ENCODE assay signal across 13 mouse cellular contexts in the genomic region with DNA sequence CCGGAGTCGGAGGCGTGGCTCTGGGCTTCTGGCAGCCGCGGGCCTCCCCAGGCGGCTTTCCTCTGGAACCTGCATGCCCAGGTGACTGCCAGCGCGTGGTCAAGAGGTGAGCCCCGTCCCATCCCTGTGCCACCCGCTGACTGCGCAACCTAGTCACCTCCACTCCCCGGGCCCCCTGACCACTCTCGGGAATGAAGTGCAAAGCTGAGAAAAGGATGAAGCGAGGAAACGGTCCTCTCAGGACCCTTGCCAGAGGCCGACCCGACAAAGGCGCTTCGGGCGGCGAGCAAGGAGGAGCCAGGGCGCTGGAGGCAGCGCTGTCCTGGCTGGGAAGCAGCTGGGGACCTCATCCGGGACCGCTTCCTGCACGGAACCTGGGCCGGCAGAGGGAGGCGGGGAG. TPM values are rescaled to one million over a fixed set of nuclear protein-coding genes. Genes with fewer than 3 reads are reported as not detected.
A peak's percentile ranks its signal among the peaks of the same experiment; 100 is the strongest.
DNase-seq lines count a peak whose midpoint lies in the region; ATAC-seq and TF ChIP-seq lines count a peak whose summit lies in the region.
"Not testable (repeated sequence)": the region's sequence is repeated elsewhere in the genome, so short reads cannot be mapped to it uniquely, and the experiment has no call there.
"Had no signal": no experiment of that assay in that cellular context is flagged by ENCODE, and none has a peak within 500 bp of the region (broad histone marks: within the 10 kb centered on the region; RNA-seq: fewer than 3 reads in every experiment).

No protein-coding gene starts in this region.

- peak overlapping the region; percentile 61 for H3K4me2 ChIP-seq in forebrain, embryonic 14.5 days (ENCODE audit: low read length)
- H3K4me2 ChIP-seq in heart, postnatal 0 days (ENCODE audit: low read depth, low read length) = peak overlapping the region; percentile 48
- H3K4me2 ChIP-seq in limb, embryonic 12.5 days = peak overlapping the region; percentile 71
- H3K4me2 ChIP-seq in lung, postnatal 0 days (replicated peaks; ENCODE audit: low read depth, low read length) = peak overlapping the region; percentile 46
- H3K4me2 ChIP-seq in neural tube, embryonic 14.5 days (ENCODE audit: low read depth, low read length) = peak overlapping the region; percentile 55

- H3K27me3 ChIP-seq in forebrain, embryonic 14.5 days (replicated peaks; ENCODE audit: control insufficient read depth, insufficient read depth, low read length); heart, postnatal 0 days (ENCODE audit: control insufficient read depth, insufficient read depth, low read length); kidney, adult 2 months (replicated peaks; ENCODE audit: control insufficient read depth, insufficient read depth, low read length); lung, postnatal 0 days (replicated peaks; ENCODE audit: insufficient read depth, low read length); neural tube, embryonic 14.5 days (ENCODE audit: control insufficient read depth, insufficient read depth, low read length): not testable (repeated sequence)
- H3K27me3 ChIP-seq in limb, embryonic 12.5 days = peaks cover 11% of the 10 kb centered on the region

- not testable (repeated sequence) for H3K9me3 ChIP-seq in forebrain, embryonic 14.5 days (replicated peaks; ENCODE audit: control insufficient read depth, low read length); heart, postnatal 0 days (replicated peaks; ENCODE audit: control insufficient read depth, low read length); limb, embryonic 12.5 days; lung, postnatal 0 days (ENCODE audit: low read length); neural tube, embryonic 14.5 days (ENCODE audit: control insufficient read depth, low read length)

- not testable (repeated sequence) for H3K4me1 ChIP-seq in forebrain, embryonic 14.5 days (ENCODE audit: control insufficient read depth, insufficient read depth, low read length); heart, postnatal 0 days (ENCODE audit: control insufficient read depth, insufficient read depth); kidney, adult 2 months (ENCODE audit: control insufficient read depth, insufficient read depth, low read length); limb, embryonic 12.5 days (replicated peaks); lung, postnatal 0 days (ENCODE audit: insufficient read depth, low read depth, low read length); neural tube, embryonic 14.5 days (ENCODE audit: control insufficient read depth, insufficient read depth, low read length)

- not testable (repeated sequence) for TF ChIP-seq CTCF in heart, postnatal 0 days (IDR thresholded peaks at IDR 0.05; ENCODE audit: low read depth); kidney, adult 2 months (conservative IDR thresholded peaks at IDR 0.05; ENCODE audit: insufficient read depth, insufficient read length, low read depth, low read length); lung, postnatal 0 days (IDR thresholded peaks at IDR 0.05)

- H3K9ac ChIP-seq in forebrain, embryonic 14.5 days (ENCODE audit: low read length) = peak overlapping the region; percentile 49
- H3K9ac ChIP-seq in heart, postnatal 0 days (replicated peaks; ENCODE audit: low read depth, low read length); limb, embryonic 12.5 days (replicated peaks); lung, postnatal 0 days (replicated peaks; ENCODE audit: low read depth): not testable (repeated sequence)
- peak overlapping the region; percentile 44 for H3K9ac ChIP-seq in neural tube, embryonic 14.5 days (replicated peaks; ENCODE audit: low read depth, low read length)

- H3K27ac ChIP-seq in forebrain, embryonic 14.5 days (ENCODE audit: low read depth, low read length); heart, postnatal 0 days (ENCODE audit: low read depth); kidney, adult 2 months (ENCODE audit: insufficient read depth, low read depth, low read length); limb, embryonic 12.5 days; lung, postnatal 0 days (ENCODE audit: low read length); neural tube, embryonic 14.5 days (ENCODE audit: low read depth, low read length): not testable (repeated sequence)

- H3K4me3 ChIP-seq in forebrain, embryonic 14.5 days (ENCODE audit: low read depth, low read length) = peak overlapping the region; percentile 35
- H3K4me3 ChIP-seq in heart, postnatal 0 days (ENCODE audit: low read depth, low read length) = peak overlapping the region; percentile 26
- peak overlapping the region; percentile 41; the same call in 1 of the 2 replicates for H3K4me3 ChIP-seq in kidney, adult 2 months (ENCODE audit: insufficient read depth, low read depth, low read length)
- H3K4me3 ChIP-seq in limb, embryonic 12.5 days (replicated peaks) = peak overlapping the region; percentile 40
- H3K4me3 ChIP-seq in lung, postnatal 0 days (ENCODE audit: low read depth, low read length) = peak overlapping the region; percentile 17
- peak overlapping the region; percentile 37 for H3K4me3 ChIP-seq in neural tube, embryonic 14.5 days (ENCODE audit: low read depth, low read length)

- TF ChIP-seq POLR2A in kidney, adult 2 months (IDR thresholded peaks at IDR 0.05; ENCODE audit: low read depth, low read length) = not testable (repeated sequence)

- under 1% methylated on average over 16 of the region's 28 CpGs for WGBS in forebrain, embryonic 14.5 days
- 1% methylated on average over 20 of the region's 28 CpGs for WGBS in heart, postnatal 0 days
- WGBS in kidney, adult 2 months = 1% methylated on average over 28 of the region's 28 CpGs
- WGBS in limb, embryonic 12.5 days = under 1% methylated on average over 26 of the region's 28 CpGs
- 1% methylated on average over 18 of the region's 28 CpGs for WGBS in lung, postnatal 0 days
- WGBS in neural tube, embryonic 14.5 days = 0% methylated on average over 19 of the region's 28 CpGs

- DNase-seq in embryo, embryonic 10.5 days (ENCODE audit: low spot score) = peak; percentile 9
- peak; percentile 2 for DNase-seq in forebrain, embryonic 14.5 days (ENCODE audit: low spot score)
- DNase-seq in heart, postnatal 0 days (ENCODE audit: low spot score) = not testable (repeated sequence)
- DNase-seq in kidney, adult 2 months = peak; percentile 27
- DNase-seq in lung, postnatal 0 days (ENCODE audit: low spot score) = peak; percentile 4

- TF ChIP-seq EP300 in heart, postnatal 0 days (IDR thresholded peaks at IDR 0.05; ENCODE audit: low read depth); lung, postnatal 0 days (IDR thresholded peaks at IDR 0.05): not testable (repeated sequence)

- not testable (repeated sequence) for H3K36me3 ChIP-seq in forebrain, embryonic 14.5 days (ENCODE audit: control insufficient read depth, insufficient read depth, low read length); heart, postnatal 0 days (replicated peaks; ENCODE audit: control insufficient read depth, insufficient read depth, low read length); kidney, adult 2 months (ENCODE audit: control insufficient read depth, insufficient read depth, low read length); limb, embryonic 12.5 days; lung, postnatal 0 days (ENCODE audit: insufficient read depth, low read length); neural tube, embryonic 14.5 days (ENCODE audit: control insufficient read depth, insufficient read depth, low read length)

- ATAC-seq in forebrain, embryonic 14.5 days; heart, postnatal 0 days (ENCODE audit: insufficient read depth, low read depth); limb, embryonic 12.5 days (ENCODE audit: insufficient number of reproducible peaks, insufficient read depth, low FRiP score, low TSS enrichment, low read depth); lung, postnatal 0 days; neural tube, embryonic 14.5 days (ENCODE audit: low read depth): not testable (repeated sequence)

RNA-seq across cellular contexts. Expression of gene Gm8237, which starts 0.4 kb away (rescaled TPM):
- 0.32 and 0.51 TPM in 2 replicates for polyA plus RNA-seq in forebrain, embryonic 14.5 days (2014; fragmentation: Nextera tagmentation; extraction: Ambion mirVana)
- not detected in 2 replicates for total RNA-seq in heart, postnatal 0 days (2014; rRNA removed; ENCODE audit: low replicate concordance)
- 0.10 and 0.11 TPM in 2 replicates for polyA plus RNA-seq in heart, postnatal 0 days (2015; fragmentation: Nextera tagmentation; extraction: Ambion mirVana)
- polyA plus RNA-seq in kidney, adult 2 months (2012; rRNA removed) = not detected in 2 replicates
- 0.14 and 0.38 TPM in 2 replicates for polyA plus RNA-seq in limb, embryonic 12.5 days (2016; fragmentation: Nextera tagmentation; extraction: Ambion mirVana)
- 0.10 and 0.47 TPM in 2 replicates for polyA plus RNA-seq in lung, postnatal 0 days (2015; fragmentation: Nextera tagmentation; extraction: Ambion mirVana)
- 0.88 and 1.8 TPM in 2 replicates for polyA plus RNA-seq in neural tube, embryonic 14.5 days (2014; fragmentation: Nextera tagmentation; extraction: Ambion mirVana)
- total RNA-seq: adrenal gland, postnatal 25 days had no signal
- polyA plus RNA-seq: erythroblast, embryonic 14.5 days; large intestine, adult 2 months; myocyte had no signal

RNA-seq across cellular contexts. Expression of gene Gm3424, which starts 49.7 kb away (rescaled TPM):
- polyA plus RNA-seq in forebrain, embryonic 14.5 days (2014; fragmentation: Nextera tagmentation; extraction: Ambion mirVana) = not detected in 2 replicates
- not detected in 2 replicates for total RNA-seq in heart, postnatal 0 days (2014; rRNA removed; ENCODE audit: low replicate concordance)
- polyA plus RNA-seq in heart, postnatal 0 days (2015; fragmentation: Nextera tagmentation; extraction: Ambion mirVana) = not detected in 2 replicates
- not detected in 2 replicates for polyA plus RNA-seq in kidney, adult 2 months (2012; rRNA removed)
- polyA plus RNA-seq in limb, embryonic 12.5 days (2016; fragmentation: Nextera tagmentation; extraction: Ambion mirVana) = not detected in 2 replicates
- polyA plus RNA-seq in lung, postnatal 0 days (2015; fragmentation: Nextera tagmentation; extraction: Ambion mirVana) = not detected in 2 replicates
- not detected in 2 replicates for polyA plus RNA-seq in neural tube, embryonic 14.5 days (2014; fragmentation: Nextera tagmentation; extraction: Ambion mirVana)
- total RNA-seq: adrenal gland, postnatal 25 days; gastrocnemius, postnatal 10 days; heart, postnatal 25 days had no signal
- polyA plus RNA-seq: erythroblast, embryonic 14.5 days; large intestine, adult 2 months; myocyte had no signal
